Mouse (Mus musculus) adrenal gland, adult (tissue): ENCODE measurements at regions not wholly inside any gene's neighbourhood (a gene's known extent, or its start where the extent isn't known, plus 50 kb on each side); places are given as distances from the start of the nearest gene placed in this dataset.

ENCODE experiments used
- DNase-seq, 2 experiments: peaks; one replicate each; pipeline ENCODE4 v3.0.0; 2022 to 2023; ENCODE audit warnings: low spot score in 1 of 2; ENCODE audit not compliant: inconsistent age in 2 of 2

GRCm38 (mm10) chr7:79201246-79201645 lies 52.4 kb upstream of the Mfge8 start:
- no peak for DNase-seq

GRCm38 (mm10) chr7:79202336-79202735 lies 53.5 kb upstream of the Mfge8 start:
- peak; percentile 68 to 82 for DNase-seq

- DNase-seq: peak in 1 of 2 experiments; percentile 54
These were observed 54.6 kb upstream of the Mfge8 start for GRCm38 (mm10) chr7:79203481-79203880.

DNA sequence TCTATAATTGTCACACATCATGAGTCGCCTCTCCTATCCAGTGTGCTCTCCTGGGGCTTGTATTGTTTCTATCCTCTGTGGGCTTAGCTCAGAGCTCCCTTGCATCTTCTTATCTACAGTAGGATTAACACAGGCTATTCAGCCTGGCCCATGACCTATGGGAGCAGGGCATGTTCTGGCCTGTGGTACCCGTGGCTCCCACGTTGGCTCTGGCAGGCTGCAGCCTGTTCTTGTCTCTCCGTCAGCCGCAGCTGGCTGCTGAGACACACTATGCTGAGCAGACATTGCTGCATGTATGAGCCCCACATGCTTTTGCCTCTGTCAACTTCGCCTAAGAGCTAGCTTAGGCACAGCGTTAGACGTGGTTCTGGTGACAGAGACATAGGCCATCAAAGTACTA lies 58.3 kb upstream of the Mfge8 start:
- DNase-seq: no peak

GRCm38 (mm10) chr7:79210376-79211215 lies 61.7 kb upstream of the Mfge8 start:
- no peak for DNase-seq

DNA sequence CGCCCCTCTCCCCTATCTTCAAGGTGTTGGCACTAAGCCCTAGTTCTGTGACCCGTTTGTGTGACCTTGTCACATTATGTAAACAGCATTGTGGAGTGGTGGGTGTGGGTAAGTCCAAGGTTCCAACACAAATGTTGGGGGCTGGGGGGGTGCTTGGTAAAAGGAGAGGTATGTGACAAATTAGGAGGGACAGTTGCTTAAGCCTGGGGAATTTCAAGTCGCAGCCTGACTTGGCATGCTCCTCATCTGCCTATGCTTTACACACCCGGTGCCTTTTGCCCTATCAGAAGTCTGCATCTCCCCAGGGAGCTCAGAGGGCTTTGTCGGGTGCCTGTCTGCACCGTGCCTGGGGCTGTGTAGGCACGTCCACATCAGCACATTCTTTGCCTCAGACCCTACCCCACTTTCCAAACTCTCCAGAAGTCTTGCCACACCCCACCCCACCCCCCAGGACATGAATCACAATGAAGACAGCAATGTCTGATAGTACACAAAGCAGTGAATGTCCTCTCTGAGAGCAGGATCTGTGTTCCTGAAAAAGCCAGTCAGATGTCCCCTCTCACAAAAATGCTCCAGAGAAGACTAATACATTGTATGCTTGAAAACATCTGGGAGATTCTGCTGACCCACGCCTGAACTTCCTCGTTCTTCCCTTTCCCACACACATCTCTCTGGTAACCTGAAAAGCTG lies 61.6 kb upstream of the Abhd2 start:
- peak in 1 of 2 experiments; percentile 71 for DNase-seq

DNA sequence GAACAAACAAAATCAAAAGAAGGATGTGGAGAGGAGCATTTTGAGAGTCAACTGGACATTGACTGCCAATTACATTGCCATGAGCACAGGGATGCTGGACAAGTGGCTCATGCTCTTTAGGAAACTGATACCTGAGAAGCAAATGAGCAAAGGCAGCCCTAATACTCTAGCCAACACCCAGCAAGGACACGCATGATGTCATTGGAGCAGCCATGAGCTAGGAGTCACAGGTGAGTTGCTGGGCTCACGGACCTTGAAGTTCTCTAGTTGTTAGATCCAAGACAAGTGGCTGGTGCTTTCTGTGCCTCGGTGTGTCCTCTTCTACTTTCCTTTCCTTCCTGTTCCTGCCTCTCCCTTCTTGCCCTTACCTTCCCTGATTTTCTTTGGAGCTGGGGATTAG lies 60.8 kb upstream of the Abhd2 start:
- no peak for DNase-seq

GRCm38 (mm10) chr7:79215001-79215400 lies 58.0 kb upstream of the Abhd2 start:
- DNase-seq: no peak

DNA sequence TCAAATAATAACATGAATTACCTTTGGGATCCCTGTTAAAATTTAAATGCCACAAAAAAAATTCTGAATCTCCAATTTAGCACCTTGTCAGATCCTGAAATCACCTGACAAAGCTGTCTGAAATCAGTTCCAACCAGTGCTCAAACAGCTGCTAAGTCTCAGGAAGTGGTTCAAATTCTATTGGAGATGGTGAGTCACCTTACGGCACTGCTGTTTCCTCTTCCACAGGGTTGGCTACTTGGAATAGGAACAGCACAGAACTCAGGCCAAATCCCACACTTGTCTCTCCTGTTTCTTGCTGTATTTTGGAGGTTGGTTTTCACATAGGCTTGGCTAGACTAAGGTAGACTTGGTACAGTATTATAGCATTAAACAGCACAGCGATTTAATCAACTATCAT lies 55.8 kb upstream of the Abhd2 start:
- DNase-seq: no peak

GRCm38 (mm10) chr7:79222626-79223335 lies 50.2 kb upstream of the Abhd2 start:
- DNase-seq: no peak
